Mouse (Mus musculus) hindbrain, embryonic 15.5 days (tissue): ENCODE data around the gene Arl4a. TPM values are rescaled to one million over a fixed set of nuclear protein-coding genes. Genes with fewer than 3 reads are reported as not detected.

Experiments used
- polyA plus RNA-seq: library from polyadenylated mRNA; unstranded; fragments of >200 nt; fragmentation: Nextera tagmentation; extraction: Ambion mirVana; gene quantifications from 2 replicates; pipeline ENCODE4 v1.2.1, GENCODE M21; 2015

The Arl4a gene
- polyA plus RNA-seq, 1 experiment from 2014 or later = 105 TPM

Other genes starting within 250 kb of the Arl4a start
- gene Scin, start 96.2 kb upstream of the Arl4a start, polyA plus RNA-seq = 0.09 and 0.14 TPM in 2 replicates
- 0.10 TPM in 1 of 2 replicates, not detected in the other for gene Lsmem1, start 161.5 kb upstream of the Arl4a start, polyA plus RNA-seq
- gene Ifrd1, start 210.5 kb upstream of the Arl4a start, polyA plus RNA-seq = 156 and 163 TPM in 2 replicates